Mouse (Mus musculus) C2C12 (cell line): ENCODE measurements around the gene Nacc2. TPM values are rescaled to one million over a fixed set of nuclear protein-coding genes. Genes with fewer than 3 reads are reported as not detected.

ENCODE experiments used
- H3K27me3 ChIP-seq: one replicate; pipeline ENCODE4 v1.6.1; 2011; ENCODE audit not compliant: control insufficient read depth, insufficient read depth, insufficient read length
- H3K36me3 ChIP-seq: one replicate; pipeline ENCODE4 v1.6.1; 2011; ENCODE audit not compliant: control insufficient read depth, insufficient read depth
- H3K4me3 ChIP-seq: one replicate; pipeline ENCODE4 v1.5.1; 2011; ENCODE audit warnings: mild to moderate bottlenecking, control low read depth; ENCODE audit not compliant: poor library complexity, insufficient read depth, severe bottlenecking
- H3K79me2 ChIP-seq: one replicate; pipeline ENCODE4 v1.6.1; 2011; ENCODE audit not compliant: control insufficient read depth, insufficient read depth
- H3K79me3 ChIP-seq: one replicate; pipeline ENCODE4 v1.6.1; 2011; ENCODE audit warnings: low read depth, control low read depth
- H3ac ChIP-seq: one replicate; pipeline ENCODE3; 2011; ENCODE audit warnings: low read depth; ENCODE audit not compliant: control insufficient read depth, insufficient read length
- CEBPB ChIP-seq: IDR thresholded peaks from one replicate; pipeline ENCODE4 v1.6.1; 2011; ENCODE audit warnings: low read depth, mild to moderate bottlenecking, control low read depth, moderate library complexity
- CTCF ChIP-seq: IDR thresholded peaks from one replicate; pipeline ENCODE4 v1.5.1; 2011; ENCODE audit not compliant: control insufficient read depth, insufficient read depth, insufficient read length
- FOSL1 ChIP-seq: IDR thresholded peaks from one replicate; pipeline ENCODE4 v1.8.0; 2011; ENCODE audit warnings: mild to moderate bottlenecking, low read length; ENCODE audit not compliant: poor library complexity, insufficient read depth, severe bottlenecking
- MAX ChIP-seq: IDR thresholded peaks from one replicate; pipeline ENCODE4 v1.6.1; 2011; ENCODE audit warnings: mild to moderate bottlenecking, control low read depth
- MYOD1 ChIP-seq: IDR thresholded peaks from one replicate; pipeline ENCODE4 v1.6.1; 2011; ENCODE audit warnings: low read depth; ENCODE audit not compliant: control insufficient read depth, insufficient read length
- MYOG ChIP-seq: IDR thresholded peaks from one replicate; pipeline ENCODE4 v1.6.1; 2011; ENCODE audit not compliant: control insufficient read depth, insufficient read length; ENCODE audit errors: extremely low read depth
- USF1 ChIP-seq: IDR thresholded peaks from one replicate; pipeline ENCODE4 v1.6.1; 2011; ENCODE audit warnings: low read depth, mild to moderate bottlenecking, control low read depth, moderate library complexity
- polyA plus RNA-seq: library from polyadenylated mRNA; unstranded; fragments of >200 nt; fragmentation: generic; extraction: Trizol; gene quantifications from one replicate; pipeline ENCODE4 v1.2.1, GENCODE M21; 2012; ENCODE audit warnings: missing spikeins

The Nacc2 gene
- polyA plus RNA-seq, 1 experiment, result 20.8 TPM

- no peaks in the 10 kb centered on the region for H3K79me2 ChIP-seq
- H3K36me3 ChIP-seq, result no peaks in the 10 kb centered on the region
- TF ChIP-seq MYOD1 (no peak), FOSL1 (no peak), MYOG (no peak)
- H3K79me3 ChIP-seq, result no peaks in the 10 kb centered on the region
- no peaks in the 10 kb centered on the region for H3K27me3 ChIP-seq
- H3K4me3 ChIP-seq, result no peak overlapping the region
- H3ac ChIP-seq, result no peak overlapping the region
These were observed 34.0 kb downstream of the Nacc2 start for GRCm38 (mm10) chr2:26089005-26089404.

- H3ac ChIP-seq, result no peak overlapping the region
- H3K27me3 ChIP-seq, result no peaks in the 10 kb centered on the region
- H3K79me3 ChIP-seq, result no peaks in the 10 kb centered on the region
- H3K79me2 ChIP-seq, result no peaks in the 10 kb centered on the region
- no peaks in the 10 kb centered on the region for H3K36me3 ChIP-seq
- no peak overlapping the region for H3K4me3 ChIP-seq
- TF ChIP-seq CEBPB (no peak), MYOD1 (no peak), FOSL1 (no peak), CTCF (no peak), MYOG (no peak), USF1 (no peak), MAX (no peak)
These were observed 36.0 kb downstream of the Nacc2 start for GRCm38 (mm10) chr2:26086926-26087600.

DNA sequence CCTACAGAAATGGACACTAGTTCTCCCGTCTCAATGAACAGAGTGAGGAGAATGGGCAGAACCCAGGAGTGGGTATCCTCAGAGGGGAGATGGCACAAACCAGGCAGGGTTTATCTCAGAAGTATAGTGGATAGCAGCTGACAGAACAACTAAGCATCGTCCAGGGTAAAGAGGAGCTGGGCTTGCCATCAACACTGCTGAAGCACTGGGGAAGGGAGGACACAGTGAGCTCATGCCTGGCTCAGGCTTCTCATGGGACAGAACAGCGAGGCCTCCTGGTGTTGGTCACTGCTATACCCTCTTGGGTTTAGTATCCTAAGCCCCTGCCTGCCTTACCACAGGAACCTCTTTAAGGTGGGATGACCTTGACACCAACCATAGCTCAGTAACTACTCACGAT lies 36.5 kb downstream of the Nacc2 start:
- H3K36me3 ChIP-seq, result peaks cover under 1% of the 10 kb centered on the region
- H3K79me3 ChIP-seq, result no peaks in the 10 kb centered on the region
- H3ac ChIP-seq, result no peak overlapping the region
- no peak overlapping the region for H3K4me3 ChIP-seq
- no peaks in the 10 kb centered on the region for H3K27me3 ChIP-seq
- TF ChIP-seq FOSL1, result no peak
- no peak for TF ChIP-seq MAX
- TF ChIP-seq CTCF, result no peak
- no peak for TF ChIP-seq CEBPB
- TF ChIP-seq MYOD1, result no peak
- TF ChIP-seq USF1, result no peak
- TF ChIP-seq MYOG, result no peak
- no peaks in the 10 kb centered on the region for H3K79me2 ChIP-seq

DNA sequence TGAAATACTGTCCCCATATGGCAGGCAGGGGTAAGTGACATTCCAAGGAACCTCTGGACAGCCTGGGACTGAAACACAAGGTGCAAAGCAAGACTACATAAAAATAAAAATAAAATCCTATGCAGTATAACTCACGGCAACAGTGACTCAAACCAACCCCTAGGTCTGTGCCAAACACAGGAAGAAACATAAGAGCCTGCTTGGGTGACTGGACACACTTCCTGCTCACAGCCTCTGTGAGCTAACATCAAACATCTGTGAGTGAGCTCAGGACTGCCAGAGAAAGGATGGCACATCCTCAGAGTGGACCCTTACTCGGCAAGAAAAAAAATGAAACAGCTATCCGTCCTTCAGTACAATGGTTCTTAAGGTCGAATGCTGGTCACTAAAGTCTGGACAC lies 40.1 kb downstream of the Nacc2 start:
- H3K79me3 ChIP-seq, result no peaks in the 10 kb centered on the region
- TF ChIP-seq CTCF, result no peak
- no peak for TF ChIP-seq USF1
- no peak for TF ChIP-seq MAX
- no peak for TF ChIP-seq MYOG
- TF ChIP-seq FOSL1, result no peak
- no peak for TF ChIP-seq MYOD1
- no peak for TF ChIP-seq CEBPB
- H3K79me2 ChIP-seq, result no peaks in the 10 kb centered on the region
- no peak overlapping the region for H3K4me3 ChIP-seq
- H3ac ChIP-seq, result no peak overlapping the region
- H3K36me3 ChIP-seq, result peaks cover 4% of the 10 kb centered on the region
- no peaks in the 10 kb centered on the region for H3K27me3 ChIP-seq

GRCm38 (mm10) chr2:26080830-26081229 lies 42.2 kb downstream of the Nacc2 start:
- H3K79me3 ChIP-seq, result no peaks in the 10 kb centered on the region
- TF ChIP-seq MYOD1 (no peak), USF1 (no peak), CTCF (no peak), FOSL1 (no peak), CEBPB (no peak), MAX (no peak), MYOG (no peak)
- no peaks in the 10 kb centered on the region for H3K79me2 ChIP-seq
- H3ac ChIP-seq, result no peak overlapping the region
- no peaks in the 10 kb centered on the region for H3K27me3 ChIP-seq
- no peak overlapping the region for H3K4me3 ChIP-seq
- peaks cover 6% of the 10 kb centered on the region for H3K36me3 ChIP-seq

DNA sequence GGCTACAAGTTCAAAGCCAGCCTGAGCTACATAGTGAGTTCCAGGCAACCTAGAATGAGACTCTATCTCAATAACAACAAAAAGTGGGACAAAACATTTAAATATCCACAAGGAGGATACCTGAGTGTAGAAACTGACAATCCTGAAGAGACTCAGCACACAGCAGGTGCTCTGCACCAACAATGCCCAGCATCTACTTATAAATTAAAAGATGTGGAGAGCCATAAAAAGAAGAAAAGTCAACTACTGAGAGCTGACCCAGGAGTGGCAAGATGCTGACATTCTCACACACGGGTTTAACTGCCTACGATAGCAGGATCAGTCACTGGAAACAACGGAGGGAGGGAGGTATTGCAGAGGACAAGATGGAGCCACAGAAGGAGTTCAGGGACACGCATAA lies 43.6 kb downstream of the Nacc2 start:
- no peaks in the 10 kb centered on the region for H3K79me2 ChIP-seq
- H3ac ChIP-seq, result no peak overlapping the region
- H3K4me3 ChIP-seq, result no peak overlapping the region
- H3K79me3 ChIP-seq, result no peaks in the 10 kb centered on the region
- H3K36me3 ChIP-seq, result peaks cover 6% of the 10 kb centered on the region
- no peaks in the 10 kb centered on the region for H3K27me3 ChIP-seq
- TF ChIP-seq MAX (no peak), MYOD1 (no peak), FOSL1 (no peak), CEBPB (no peak), USF1 (no peak), CTCF (no peak), MYOG (no peak)
